Mouse (Mus musculus) olfactory bulb, adult 2 months (tissue): ENCODE measurements at regions not wholly inside any gene's neighbourhood (a gene's known extent, or its start where the extent isn't known, plus 50 kb on each side); places are given as distances from the start of the nearest gene placed in this dataset.

Experiments used
- H3K27ac ChIP-seq: fragments of 200-500 bp; 2 replicates; pipeline ENCODE4 v1.5.1; 2012; ENCODE audit warnings: low read depth, low read length; ENCODE audit not compliant: insufficient read depth
- H3K4me1 ChIP-seq: fragments of 200-500 bp; 2 replicates; pipeline ENCODE4 v1.6.1; 2012; ENCODE audit warnings: low read length; ENCODE audit not compliant: control insufficient read depth, insufficient read depth
- H3K4me3 ChIP-seq: fragments of 200-500 bp; 2 replicates; pipeline ENCODE4 v1.5.1; 2012; ENCODE audit warnings: mild to moderate bottlenecking, low read depth, low read length, moderate library complexity; ENCODE audit not compliant: insufficient read depth
- CTCF ChIP-seq: fragments of 200-500 bp; IDR thresholded peaks from 2 replicates; pipeline ENCODE4 v1.5.1; 2012; ENCODE audit warnings: low read depth, mild to moderate bottlenecking, low read length, moderate library complexity; ENCODE audit not compliant: insufficient read depth
- POLR2A ChIP-seq: fragments of 200-500 bp; IDR thresholded peaks from 2 replicates; pipeline ENCODE4 v1.6.1; 2012; ENCODE audit warnings: mild to moderate bottlenecking, low read depth, low read length, moderate library complexity; ENCODE audit not compliant: insufficient read depth
- WGBS: fragments of 180-500 bp; shearing (Covaris S2); methylation state at CpG from one replicate; pipeline ENCODE4 v1.1.7; 2018; 5-methylcytosine and 5-hydroxymethylcytosine counted together

GRCm38 (mm10) chr10:112863808-112864207, 65.0 kb downstream of the Atxn7l3b start:
- no peak for TF ChIP-seq CTCF
- TF ChIP-seq POLR2A, result no peak
- no peaks in the 10 kb centered on the region for H3K4me1 ChIP-seq
- H3K27ac ChIP-seq, result no peak overlapping the region
- no peak overlapping the region for H3K4me3 ChIP-seq

GRCm38 (mm10) chr10:112863375-112863774, 65.4 kb downstream of the Atxn7l3b start:
- H3K4me3 ChIP-seq, result no peak overlapping the region
- TF ChIP-seq POLR2A (no peak), CTCF (no peak)
- no peak overlapping the region for H3K27ac ChIP-seq
- no peaks in the 10 kb centered on the region for H3K4me1 ChIP-seq
- 37% methylated on average over 2 of the region's 2 CpGs for WGBS

- 78% methylated on average over 1 of the region's 1 CpGs for WGBS
- TF ChIP-seq POLR2A, result no peak
- TF ChIP-seq CTCF, result no peak
- Histone ChIP-seq H3K4me1 (no peaks in the 10 kb centered on the region), H3K4me3 (no peak overlapping the region), H3K27ac (no peak overlapping the region)
Observed at GRCm38 (mm10) chr10:112851997-112852396, 76.8 kb downstream of the Atxn7l3b start.

- H3K27ac ChIP-seq, result no peak overlapping the region
- H3K4me1 ChIP-seq, result no peaks in the 10 kb centered on the region
- WGBS, result 68% methylated on average over 1 of the region's 1 CpGs
- H3K4me3 ChIP-seq, result no peak overlapping the region
- TF ChIP-seq POLR2A (no peak), CTCF (no peak)
Observed at GRCm38 (mm10) chr10:112846225-112846624, 82.6 kb downstream of the Atxn7l3b start.

GRCm38 (mm10) chr10:112837400-112838035, 91.3 kb downstream of the Atxn7l3b start:
- TF ChIP-seq CTCF, result no peak
- no peak for TF ChIP-seq POLR2A
- H3K27ac ChIP-seq, result no peak overlapping the region
- WGBS, result 86% methylated on average over 11 of the region's 11 CpGs

GRCm38 (mm10) chr10:112835970-112836369, 92.8 kb downstream of the Atxn7l3b start:
- Histone ChIP-seq H3K27ac (no peak overlapping the region), H3K4me1 (no peaks in the 10 kb centered on the region), H3K4me3 (no peak overlapping the region)
- 75% methylated on average over 9 of the region's 9 CpGs for WGBS
- TF ChIP-seq POLR2A (no peak), CTCF (no peak)

More at GRCm38 (mm10) chr10:112837400-112838035, 91.3 kb downstream of the Atxn7l3b start:
- Histone ChIP-seq H3K4me3 (no peak overlapping the region), H3K4me1 (no peaks in the 10 kb centered on the region)

GRCm38 (mm10) chr10:112835508-112835907, 93.3 kb downstream of the Atxn7l3b start:
- WGBS, result 78% methylated on average over 8 of the region's 8 CpGs

GRCm38 (mm10) chr10:112810181-112810580, 118.6 kb downstream of the Atxn7l3b start:
- 0% methylated on average over 1 of the region's 1 CpGs for WGBS
- H3K4me3 ChIP-seq, result no peak overlapping the region
- H3K4me1 ChIP-seq, result no peaks in the 10 kb centered on the region
- no peak overlapping the region for H3K27ac ChIP-seq
- TF ChIP-seq CTCF (no peak), POLR2A (no peak)

More at GRCm38 (mm10) chr10:112835508-112835907, 93.3 kb downstream of the Atxn7l3b start:
- TF ChIP-seq CTCF, result no peak
- no peak for TF ChIP-seq POLR2A
- Histone ChIP-seq H3K27ac (no peak overlapping the region), H3K4me3 (no peak overlapping the region), H3K4me1 (no peaks in the 10 kb centered on the region)

- Histone ChIP-seq H3K4me1 (no peaks in the 10 kb centered on the region), H3K27ac (no peak overlapping the region), H3K4me3 (no peak overlapping the region)
- 49% methylated on average over 6 of the region's 6 CpGs for WGBS
- TF ChIP-seq POLR2A, result no peak
- TF ChIP-seq CTCF, result no peak
Observed at GRCm38 (mm10) chr10:112803557-112803956, 125.2 kb downstream of the Atxn7l3b start.

GRCm38 (mm10) chr10:112801560-112801959, 127.2 kb downstream of the Atxn7l3b start:
- TF ChIP-seq CTCF, result no peak
- TF ChIP-seq POLR2A, result no peak
- no peaks in the 10 kb centered on the region for H3K4me1 ChIP-seq
- H3K4me3 ChIP-seq, result no peak overlapping the region
- 6% methylated on average over 5 of the region's 5 CpGs for WGBS
- H3K27ac ChIP-seq, result no peak overlapping the region
